Mouse (Mus musculus) ES-E14 (cell line): ENCODE data around the gene Abcc3.

Experiments used
- CHD2 ChIP-seq: IDR thresholded peaks from 2 replicates; pipeline ENCODE4 v1.6.1; 2014; ENCODE audit warnings: mild to moderate bottlenecking, low read depth, low read length, inconsistent platforms
- MAFK ChIP-seq: IDR thresholded peaks from 2 replicates; pipeline ENCODE4 v1.6.1; 2014; ENCODE audit warnings: mild to moderate bottlenecking, low read depth, low read length, inconsistent platforms; ENCODE audit not compliant: insufficient read depth
- ZC3H11A ChIP-seq: IDR thresholded peaks from 2 replicates; pipeline ENCODE4 v1.6.1; 2012; ENCODE audit warnings: low read depth, mild to moderate bottlenecking, inconsistent platforms, low read length, borderline replicate concordance

DNA sequence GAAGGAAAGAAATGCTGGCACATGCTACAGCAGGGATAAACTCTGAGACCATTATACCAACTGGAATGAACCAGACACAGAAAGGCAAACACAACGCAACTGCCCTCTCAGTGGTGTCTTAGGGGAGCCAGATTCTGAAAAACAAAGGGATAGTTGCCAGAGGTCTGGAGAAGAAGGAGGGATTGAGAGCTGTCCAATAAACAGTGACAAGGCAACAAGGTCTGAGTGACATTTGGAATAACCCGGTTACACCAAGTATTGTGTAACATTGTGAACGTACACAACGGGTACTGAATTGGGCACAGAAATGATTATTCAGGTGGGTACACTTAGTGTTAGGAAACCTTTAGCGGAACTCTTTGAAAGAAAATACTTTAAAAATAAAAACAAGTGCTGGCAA is 30.7 kb downstream of the Abcc3 start:
- TF ChIP-seq CHD2 (no peak), MAFK (no peak), ZC3H11A (no peak)
